Comparison of ENCODE assay signal across 8 mouse cellular contexts in genomic region chr7:121981307-121981871, GRCm38 (mm10). TPM values are rescaled to one million over a fixed set of nuclear protein-coding genes. Genes with fewer than 3 reads are reported as not detected.
A peak's percentile ranks its signal among the peaks of the same experiment; 100 is the strongest.
DNase-seq lines count a peak whose midpoint lies in the region; ATAC-seq and TF ChIP-seq lines count a peak whose summit lies in the region.

Gene Cog7 (minus strand): TSS chr7:121981711.

- peak; percentile 91 for ATAC-seq in activated CD4-positive, CD25-positive, alpha-beta regulatory T cell, adult 4 months

- peak; percentile 76 to 83 for DNase-seq in gastrocnemius, adult 8-10 months (ENCODE audit: low spot score in 2 of 2)
- DNase-seq in hindlimb bud, embryonic 11.5 days (ENCODE audit: extremely low spot score, low read depth, low spot score): peak; percentile 76
- DNase-seq in left cerebral cortex, adult 8-10 months (ENCODE audit: low spot score in 2 of 2): peak; percentile 87 to 96
- DNase-seq in right cerebral cortex, postnatal 10 days (ENCODE audit: low spot score in 2 of 2): peak; percentile 96 to 97
- DNase-seq in urinary bladder, postnatal 25 days (ENCODE audit: low spot score): peak; percentile 94

- no peak for TF ChIP-seq CTCF in cortical plate, adult 2 months (IDR thresholded peaks at IDR 0.05; ENCODE audit: extremely low read depth, insufficient read depth, low read length)

- no peaks in the 10 kb centered on the region for H3K27me3 ChIP-seq in megakaryocyte, embryonic 14.5 days (replicated peaks)

- TF ChIP-seq POLR2A in cortical plate, adult 2 months (IDR thresholded peaks at IDR 0.05; ENCODE audit: extremely low read depth, insufficient read depth, low read length): peak; percentile 72

- no peaks in the 10 kb centered on the region for H3K9me3 ChIP-seq in megakaryocyte, embryonic 14.5 days

- H3K4me1 ChIP-seq in cortical plate, adult 2 months (ENCODE audit: control insufficient read depth, insufficient read depth, low read length): peaks cover 2% of the 10 kb centered on the region; the same call in 1 of the 2 replicates
- H3K4me1 ChIP-seq in megakaryocyte, embryonic 14.5 days: peaks cover 37% of the 10 kb centered on the region

- H3K4me3 ChIP-seq in cortical plate, adult 2 months (ENCODE audit: insufficient read depth, low read length): peak within 1 kb of the TSS; percentile 62
- H3K4me3 ChIP-seq in megakaryocyte, embryonic 14.5 days (replicated peaks): peak within 1 kb of the TSS; percentile 96

- peaks cover 18% of the 10 kb centered on the region for H3K36me3 ChIP-seq in megakaryocyte, embryonic 14.5 days (replicated peaks; ENCODE audit: low read length)

- no peak within 1 kb of the TSS for H3K27ac ChIP-seq in cortical plate, adult 2 months (ENCODE audit: insufficient read depth, low read length)

RNA-seq across cellular contexts. Expression of gene Cog7, which starts in this region (rescaled TPM):
- 10 to 100 TPM in 1 of 2 experiments, 1 to 10 TPM in 1; 8.3 to 10.3 TPM for polyA plus RNA-seq in activated CD4-positive, CD25-positive, alpha-beta regulatory T cell, adult 4 months (2017; shearing (Covaris generic))
- 28.9 and 30.9 TPM in 2 replicates for polyA plus RNA-seq in cortical plate, adult 2 months (2012; rRNA removed)
- 10 to 100 TPM; 11.1 to 11.9 (median 11.6) TPM for total RNA-seq in gastrocnemius, adult 8-10 months (2022)
- total RNA-seq in left cerebral cortex, adult 8-10 months (2022): 10 to 100 TPM; 45.4 to 51.0 (median 48.1) TPM
- 2.6 and 4.4 TPM in 2 replicates for polyA plus RNA-seq in megakaryocyte, embryonic 14.5 days (2012; ENCODE audit: insufficient read depth, low replicate concordance)
